In the genomic region with DNA sequence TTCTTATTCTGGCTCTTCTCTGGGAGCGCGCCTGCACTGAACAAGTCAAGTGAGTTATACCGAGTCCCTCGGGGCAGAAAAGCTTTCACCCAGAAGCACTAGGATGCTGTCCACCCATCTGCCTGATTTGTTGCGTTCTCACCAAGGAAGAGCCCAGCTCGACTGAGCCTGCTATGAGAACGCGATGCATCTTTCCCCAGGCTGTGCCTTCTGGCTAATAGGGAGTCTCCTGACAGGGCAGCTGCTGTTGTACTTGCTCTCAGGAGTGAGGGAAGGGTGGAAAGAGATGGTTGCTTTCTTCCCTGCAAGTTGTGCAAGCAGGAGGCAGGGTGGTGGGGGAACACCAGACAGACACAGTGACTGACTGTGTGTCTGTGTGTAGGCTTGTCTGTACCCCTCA, we compare ENCODE assay signal across 12 mouse cellular contexts. TPM values are rescaled to one million over a fixed set of nuclear protein-coding genes. Genes with fewer than 3 reads are reported as not detected.
DNase-seq lines count a peak whose midpoint lies in the region; ATAC-seq and TF ChIP-seq lines count a peak whose summit lies in the region.
"Had no signal": no experiment of that assay in that cellular context is flagged by ENCODE, and none has a peak within 500 bp of the region (broad histone marks: within the 10 kb centered on the region; RNA-seq: fewer than 3 reads in every experiment).

No protein-coding gene starts in this region.

- no peaks in the 10 kb centered on the region for H3K9me3 ChIP-seq in embryonic facial prominence, embryonic 14.5 days (ENCODE audit: control insufficient read depth, low read length)
- H3K9me3 ChIP-seq in forebrain, embryonic 12.5 days, result no peaks in the 10 kb centered on the region
- no peaks in the 10 kb centered on the region for H3K9me3 ChIP-seq in limb, embryonic 14.5 days (ENCODE audit: control insufficient read depth, low read length)
- no peaks in the 10 kb centered on the region for H3K9me3 ChIP-seq in liver, embryonic 12.5 days (replicated peaks)
- H3K9me3 ChIP-seq: midbrain, embryonic 12.5 days had no signal

- 0 out of 2 replicates have a peak, but pooled peaks cover 6% of the 10 kb centered on the region for H3K36me3 ChIP-seq in embryonic facial prominence, embryonic 14.5 days (ENCODE audit: control insufficient read depth, insufficient read depth, low read length)
- peaks cover 13% of the 10 kb centered on the region for H3K36me3 ChIP-seq in forebrain, embryonic 12.5 days (replicated peaks)
- 0 out of 2 replicates have a peak, but pooled peaks cover 7% of the 10 kb centered on the region for H3K36me3 ChIP-seq in limb, embryonic 14.5 days (ENCODE audit: control insufficient read depth, insufficient read depth, low read length)
- H3K36me3 ChIP-seq in liver, embryonic 12.5 days, result no peaks in the 10 kb centered on the region

- H3K27ac ChIP-seq in embryonic facial prominence, embryonic 14.5 days (replicated peaks; ENCODE audit: low read depth, low read length), result no peak overlapping the region
- 0 out of 2 replicates have a peak overlapping the region, but pooled peaks have one; percentile 10 for H3K27ac ChIP-seq in forebrain, embryonic 12.5 days
- 0 out of 2 replicates have a peak overlapping the region, but pooled peaks have one; percentile 22 for H3K27ac ChIP-seq in limb, embryonic 14.5 days (replicated peaks; ENCODE audit: low read depth, low read length)
- H3K27ac ChIP-seq in liver, embryonic 12.5 days, result no peak overlapping the region
- H3K27ac ChIP-seq: midbrain, embryonic 12.5 days had no signal

- H3K4me1 ChIP-seq in embryonic facial prominence, embryonic 14.5 days (ENCODE audit: control insufficient read depth, insufficient read depth, low read length), result peaks cover 25% of the 10 kb centered on the region
- peaks cover 44% of the 10 kb centered on the region for H3K4me1 ChIP-seq in forebrain, embryonic 12.5 days
- peaks cover 30% of the 10 kb centered on the region for H3K4me1 ChIP-seq in limb, embryonic 14.5 days (ENCODE audit: control insufficient read depth, insufficient read depth, low read length)
- H3K4me1 ChIP-seq in liver, embryonic 12.5 days, result peaks cover 42% of the 10 kb centered on the region

- TF ChIP-seq POLR2A in limb, embryonic 14.5 days (IDR thresholded peaks at IDR 0.05; ENCODE audit: borderline replicate concordance, extremely low read depth, insufficient read depth, insufficient read length), result no peak

- no peak overlapping the region for H3K9ac ChIP-seq in embryonic facial prominence, embryonic 14.5 days (ENCODE audit: low read depth, low read length)
- H3K9ac ChIP-seq in forebrain, embryonic 12.5 days, result no peak overlapping the region
- H3K9ac ChIP-seq in limb, embryonic 14.5 days (ENCODE audit: low read depth, low read length, severe bottlenecking), result no peak overlapping the region
- no peak overlapping the region for H3K9ac ChIP-seq in liver, embryonic 12.5 days
- H3K9ac ChIP-seq: midbrain, embryonic 12.5 days had no signal

- H3K27me3 ChIP-seq in embryonic facial prominence, embryonic 14.5 days (replicated peaks; ENCODE audit: control insufficient read depth, insufficient read depth, low read length), result no peaks in the 10 kb centered on the region
- no peaks in the 10 kb centered on the region for H3K27me3 ChIP-seq in forebrain, embryonic 12.5 days
- H3K27me3 ChIP-seq in limb, embryonic 14.5 days (ENCODE audit: control insufficient read depth, insufficient read depth, low read length), result no peaks in the 10 kb centered on the region
- H3K27me3 ChIP-seq in liver, embryonic 12.5 days (replicated peaks), result no peaks in the 10 kb centered on the region
- H3K27me3 ChIP-seq: CH12.LX; midbrain, embryonic 12.5 days had no signal

- peak; percentile 22 to 58 for DNase-seq in layer of hippocampus, adult 18-20 months (ENCODE audit: low spot score in 2 of 2)
- no peak for DNase-seq in layer of hippocampus, postnatal 25 days (ENCODE audit: extremely low spot score in 1 of 2, low spot score in 1 of 2)
- DNase-seq in embryonic facial prominence, embryonic 14.5 days (ENCODE audit: low spot score), result no peak
- DNase-seq in limb, embryonic 14.5 days (ENCODE audit: low spot score), result no peak
- DNase-seq in adrenal gland, postnatal 14 days, result no peak
- DNase-seq: cerebellum, adult 11 months; kidney, postnatal 10 days had no signal

- 0 out of 2 replicates have a peak, but pooled peaks have one; percentile 15 for ATAC-seq in embryonic facial prominence, embryonic 14.5 days (ENCODE audit: low read depth)
- no peak for ATAC-seq in forebrain, embryonic 12.5 days (ENCODE audit: low FRiP score)
- no peak for ATAC-seq in limb, embryonic 14.5 days (ENCODE audit: low FRiP score, low read depth)
- ATAC-seq in liver, embryonic 12.5 days, result no peak

- no peak overlapping the region for H3K4me3 ChIP-seq in embryonic facial prominence, embryonic 14.5 days (ENCODE audit: low read depth, low read length)
- H3K4me3 ChIP-seq in forebrain, embryonic 12.5 days (replicated peaks), result no peak overlapping the region
- H3K4me3 ChIP-seq in limb, embryonic 14.5 days (replicated peaks; ENCODE audit: low read length), result no peak overlapping the region
- H3K4me3 ChIP-seq in liver, embryonic 12.5 days, result no peak overlapping the region
- H3K4me3 ChIP-seq: midbrain, embryonic 12.5 days had no signal

- WGBS in embryonic facial prominence, embryonic 14.5 days, result 56% methylated on average over 8 of the region's 8 CpGs
- 78% methylated on average over 8 of the region's 8 CpGs for WGBS in forebrain, embryonic 12.5 days
- WGBS in limb, embryonic 14.5 days, result 68% methylated on average over 8 of the region's 8 CpGs
- 78% methylated on average over 8 of the region's 8 CpGs for WGBS in liver, embryonic 12.5 days (ENCODE audit: insufficient replicate concordance)

- H3K4me2 ChIP-seq in embryonic facial prominence, embryonic 14.5 days (ENCODE audit: low read depth, low read length), result no peak overlapping the region
- H3K4me2 ChIP-seq in forebrain, embryonic 12.5 days, result no peak overlapping the region
- H3K4me2 ChIP-seq in limb, embryonic 14.5 days (replicated peaks; ENCODE audit: low read depth, low read length, severe bottlenecking), result peak overlapping the region; percentile 4; the same call in 1 of the 2 replicates
- H3K4me2 ChIP-seq in liver, embryonic 12.5 days, result no peak overlapping the region
- H3K4me2 ChIP-seq: midbrain, embryonic 12.5 days had no signal

RNA-seq across cellular contexts. Expression of gene Mpped2, which starts 37.5 kb away (rescaled TPM):
- total RNA-seq in layer of hippocampus, adult 18-20 months (2021), result 10 to 100 TPM; 40.4 to 41.7 TPM
- 10 to 100 TPM; 37.1 to 38.1 TPM for total RNA-seq in layer of hippocampus, postnatal 25 days (2021)
- polyA plus RNA-seq in embryonic facial prominence, embryonic 14.5 days (2014; fragmentation: Nextera tagmentation; extraction: Ambion mirVana), result 52.5 and 63.5 TPM in 2 replicates
- polyA plus RNA-seq in forebrain, embryonic 12.5 days (2016; fragmentation: Nextera tagmentation; extraction: Ambion mirVana), result 165 and 177 TPM in 2 replicates
- polyA plus RNA-seq in limb, embryonic 14.5 days (2012; rRNA removed), result 37.8 and 38.8 TPM in 2 replicates
- polyA plus RNA-seq in limb, embryonic 14.5 days (2014; fragmentation: Nextera tagmentation; extraction: Ambion mirVana), result 79.5 and 92.9 TPM in 2 replicates
- 28.2 and 35.6 TPM in 2 replicates for total RNA-seq in adrenal gland, postnatal 14 days (2021)
- 5.3 and 6.7 TPM in 2 replicates for polyA plus RNA-seq in liver, embryonic 12.5 days (2016; fragmentation: Nextera tagmentation; extraction: Ambion mirVana)
- total RNA-seq: CH12.LX; granulocyte monocyte progenitor cell, adult 5-6 weeks had no signal

Comparison
In these comparisons a context has a peak if more than half of its experiments do, and no peak if none do; other contexts are left out.
1. DNase-seq: peak in layer of hippocampus, adult 18-20 months (2 of 2); none in layer of hippocampus, postnatal 25 days (0 of 2), embryonic facial prominence, embryonic 14.5 days (single experiment), limb, embryonic 14.5 days (single experiment) and adrenal gland, postnatal 14 days (single experiment).
2. H3K27ac ChIP-seq: peak in forebrain, embryonic 12.5 days (single experiment) and limb, embryonic 14.5 days (single experiment); none in embryonic facial prominence, embryonic 14.5 days (single experiment) and liver, embryonic 12.5 days (single experiment).